Mouse (Mus musculus): Measurements from ENCODE around the gene Slc16a8.

Gene Slc16a8

DNA sequence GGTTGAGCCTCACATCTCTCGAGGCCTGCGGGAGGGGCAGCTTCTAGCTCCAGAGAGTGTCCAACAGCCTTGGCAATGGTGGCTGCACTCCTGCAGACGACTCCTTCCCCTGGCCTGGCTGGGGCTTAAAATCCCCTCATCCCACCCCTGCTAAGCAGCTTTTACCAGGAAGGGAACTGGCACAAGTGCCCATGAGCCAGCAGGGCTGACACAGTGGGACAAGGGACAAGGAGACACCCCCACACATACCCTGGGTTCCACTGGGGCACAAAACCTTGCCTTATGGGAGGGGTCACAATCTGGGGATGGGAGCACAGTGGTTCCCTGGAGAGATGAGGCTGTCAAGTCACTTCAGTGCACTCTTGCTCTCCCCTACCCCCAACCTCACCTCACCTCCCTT lies at the start of gene Slc16a8:
TSS of gene Slc16a8 (minus strand) at position 101 of the 400 bp plus-strand sequence.
- DNase-seq (ENCODE audit: low spot score in 2 of 2): no peak

DNA sequence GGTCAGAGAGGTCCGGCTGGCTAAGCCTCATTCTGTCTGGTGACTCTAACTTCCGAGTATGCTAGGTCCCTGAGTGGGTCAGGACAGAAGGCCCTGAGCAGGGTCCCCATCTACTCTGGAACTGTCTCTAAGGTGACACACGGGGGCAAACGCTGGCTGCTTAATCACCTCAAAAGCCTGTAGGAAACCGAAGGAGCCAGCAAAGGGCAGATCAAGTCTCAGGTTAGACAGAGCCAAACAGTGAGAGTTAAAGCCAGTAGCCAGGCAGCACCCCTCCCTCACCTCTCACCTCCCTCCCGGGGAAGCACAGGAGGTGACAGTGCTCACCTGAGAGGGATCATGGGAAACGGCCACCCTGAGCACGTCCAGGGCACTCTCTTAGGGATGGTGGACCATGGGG lies 49.2 kb upstream of the Slc16a8 start:
- DNase-seq (ENCODE audit: low spot score in 2 of 2): no peak

DNA sequence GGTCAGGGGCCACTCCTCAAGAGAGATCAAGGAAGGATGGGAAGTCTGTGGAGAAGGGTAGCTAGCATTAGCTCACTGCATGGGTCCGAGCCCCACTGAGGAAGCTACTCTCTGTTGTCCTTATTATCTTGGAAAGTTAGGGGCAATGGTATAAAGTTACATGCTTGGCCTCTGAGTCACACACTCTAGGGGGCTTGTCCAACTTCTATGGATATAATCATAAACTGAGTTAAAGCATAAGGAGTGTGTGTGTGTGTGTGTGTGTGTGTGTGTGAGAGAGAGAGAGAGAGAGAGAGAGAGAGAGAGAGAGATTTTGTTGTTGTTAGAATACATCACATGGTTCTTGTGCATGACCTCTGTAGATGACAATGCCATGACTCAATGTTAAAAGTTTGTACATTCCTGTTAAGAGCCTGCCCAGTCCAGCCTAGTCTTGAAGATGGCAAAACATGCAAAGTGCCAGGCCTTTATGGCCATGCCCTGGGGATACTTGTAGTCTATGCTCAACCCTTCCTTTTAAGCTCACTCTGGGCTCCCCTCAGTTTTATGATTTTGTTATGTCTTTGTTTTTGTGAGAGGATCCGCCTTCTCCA lies 45.1 kb upstream of the Slc16a8 start:
- DNase-seq (ENCODE audit: low spot score in 2 of 2): peak in 1 of 2 experiments; percentile 48

DNA sequence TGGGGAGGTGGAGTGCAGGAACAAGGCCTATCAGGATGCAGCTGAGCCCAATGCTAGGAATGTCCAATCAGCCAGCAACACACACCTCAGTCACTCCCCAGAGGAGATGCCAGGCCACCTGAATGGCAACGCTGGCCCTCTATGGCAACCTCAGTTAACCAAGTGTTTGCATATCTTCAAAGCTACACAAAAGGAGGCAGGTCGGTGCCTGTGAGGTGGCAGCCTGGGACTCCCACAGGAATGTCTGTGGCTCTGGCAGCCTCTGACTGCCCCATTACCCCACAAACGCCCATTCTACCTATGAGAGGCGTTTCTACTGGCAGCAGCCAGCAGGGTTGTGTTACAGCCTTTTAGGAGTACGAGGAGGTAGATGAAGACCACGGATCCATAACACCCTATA lies 44.0 kb upstream of the Slc16a8 start:
- peak; percentile 57 to 64 for DNase-seq (ENCODE audit: low spot score in 2 of 2)

DNA sequence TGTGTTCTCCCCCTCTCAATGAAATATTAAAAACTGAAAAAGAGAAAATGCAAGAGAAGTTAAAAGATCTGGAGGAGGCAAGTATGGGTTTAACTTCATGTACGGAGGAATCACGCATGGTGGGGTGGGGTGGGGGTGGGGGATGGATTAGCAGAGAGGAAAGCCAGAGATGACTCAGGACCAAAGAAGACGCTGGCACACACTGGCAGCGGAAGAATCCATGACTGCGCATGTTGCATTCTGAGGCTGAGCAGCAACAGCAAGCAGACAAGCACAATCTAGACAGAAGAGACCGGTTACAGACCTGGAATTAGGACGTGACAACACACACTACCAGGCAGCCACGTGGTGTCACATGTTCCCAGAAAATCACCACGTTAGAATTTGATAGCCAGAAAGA lies 38.2 kb upstream of the Slc16a8 start:
- no peak for DNase-seq (ENCODE audit: low spot score in 2 of 2)

DNA sequence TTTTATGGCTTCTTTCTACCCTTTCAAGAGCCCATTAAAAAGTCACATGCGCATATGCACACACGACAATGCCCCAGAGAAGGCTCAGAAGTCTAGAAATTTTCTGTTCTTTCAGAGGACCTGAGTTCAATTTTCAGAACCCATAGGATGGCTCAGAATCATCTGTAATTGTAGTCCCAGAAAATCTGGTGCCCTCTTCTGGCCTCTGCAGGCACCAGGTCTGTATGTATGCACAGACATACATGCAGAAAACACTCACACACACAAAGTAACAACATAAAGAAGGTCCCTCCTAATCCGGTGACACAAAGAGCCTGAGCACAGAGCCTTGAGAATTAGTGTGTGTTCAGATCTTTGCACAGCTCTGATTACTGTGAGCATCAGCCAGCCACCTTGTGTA lies 35.8 kb upstream of the Slc16a8 start:
- no peak for DNase-seq (ENCODE audit: low spot score in 2 of 2)

DNA sequence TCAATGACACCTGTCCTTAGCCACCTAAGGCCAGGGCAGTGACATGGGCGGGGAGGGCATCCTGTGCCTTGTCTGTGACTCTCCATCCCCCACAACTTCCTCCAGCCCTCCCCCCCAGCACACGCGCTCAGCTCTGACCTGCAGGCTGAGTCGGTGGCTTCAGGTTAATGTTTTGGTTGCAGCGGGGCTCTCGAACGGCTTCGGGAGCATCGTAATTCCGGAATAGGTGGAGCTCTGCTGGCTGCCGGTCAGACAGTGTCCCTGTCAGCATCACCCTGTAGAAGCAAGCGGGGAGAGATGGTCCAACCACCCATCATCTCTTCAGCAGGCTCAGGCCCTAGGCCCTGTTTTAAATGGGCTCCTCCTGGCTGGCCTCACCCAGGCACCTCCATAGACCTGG lies 34.9 kb upstream of the Slc16a8 start:
- DNase-seq (ENCODE audit: low spot score in 2 of 2): no peak

- no peak for DNase-seq (ENCODE audit: low spot score in 2 of 2)
Measured at GRCm38 (mm10) chr15:79288387-79288786, 33.8 kb upstream of the Slc16a8 start.

DNA sequence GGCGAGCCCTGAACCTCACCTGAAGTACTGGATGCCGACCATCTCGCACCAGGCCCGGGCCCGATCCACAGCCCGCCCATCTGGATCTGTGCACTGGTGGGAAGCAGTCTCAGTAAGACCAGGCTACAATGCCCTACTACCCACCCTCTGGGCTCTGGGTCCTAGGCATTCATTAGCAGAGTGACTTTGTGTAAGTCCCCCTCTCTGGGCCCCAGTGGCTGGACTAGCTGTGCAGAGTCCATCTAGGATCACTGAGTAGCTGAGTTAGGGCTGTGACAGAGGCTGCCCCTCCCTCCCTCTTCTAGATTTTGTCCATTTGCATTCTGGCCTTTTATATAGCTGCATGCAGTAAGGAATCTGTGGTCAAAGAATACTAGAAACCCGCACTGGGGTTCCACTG lies 32.5 kb upstream of the Slc16a8 start:
- DNase-seq (ENCODE audit: low spot score in 2 of 2): no peak

- DNase-seq (ENCODE audit: low spot score in 2 of 2): no peak
Measured at GRCm38 (mm10) chr15:79286141-79286540, 31.6 kb upstream of the Slc16a8 start.

DNA sequence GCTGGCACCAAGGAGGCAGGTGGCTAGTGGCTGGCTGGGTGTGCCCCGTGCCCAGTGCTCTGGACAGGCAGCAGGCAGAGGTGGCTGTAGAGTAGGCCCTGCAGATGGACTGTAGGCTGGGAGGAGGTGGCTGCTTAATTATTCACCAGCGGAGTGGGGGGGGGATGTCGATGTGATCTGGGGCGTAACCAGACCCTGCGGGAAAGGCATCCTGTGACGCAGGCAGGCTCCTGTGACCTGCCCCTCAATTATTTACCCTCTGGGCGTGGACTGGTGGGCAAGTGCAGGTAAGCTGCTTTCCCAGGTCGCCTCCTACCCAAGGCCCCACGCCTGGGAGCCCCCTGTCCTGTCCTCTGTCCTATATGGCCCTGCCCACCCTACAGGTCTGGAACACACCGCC lies 30.8 kb upstream of the Slc16a8 start, which contains the start of gene Baiap2l2:
TSS of gene Baiap2l2 (minus strand) at position 139 of the 400 bp plus-strand sequence.
- DNase-seq (ENCODE audit: low spot score in 2 of 2): no peak

DNA sequence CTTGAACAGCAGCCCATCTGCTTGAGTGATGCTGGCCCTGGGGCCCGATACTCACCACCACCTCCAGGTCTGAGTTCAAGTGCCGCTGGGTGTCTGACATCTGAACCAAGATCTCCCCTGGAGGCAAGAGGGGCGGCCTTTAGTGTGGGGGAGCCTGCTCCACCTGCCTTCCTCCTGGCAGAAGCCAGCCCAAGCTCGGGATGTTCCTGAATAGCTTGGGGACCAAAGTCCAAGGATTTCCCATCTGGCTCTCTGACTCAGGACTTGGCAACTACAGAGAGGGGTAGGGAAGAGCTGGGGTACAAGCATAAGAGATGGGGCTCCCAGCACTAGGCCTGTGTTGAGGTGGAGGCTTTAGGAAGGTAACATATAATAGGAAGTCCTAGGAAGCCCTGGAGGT lies 28.8 kb upstream of the Slc16a8 start:
- no peak for DNase-seq (ENCODE audit: low spot score in 2 of 2)

DNA sequence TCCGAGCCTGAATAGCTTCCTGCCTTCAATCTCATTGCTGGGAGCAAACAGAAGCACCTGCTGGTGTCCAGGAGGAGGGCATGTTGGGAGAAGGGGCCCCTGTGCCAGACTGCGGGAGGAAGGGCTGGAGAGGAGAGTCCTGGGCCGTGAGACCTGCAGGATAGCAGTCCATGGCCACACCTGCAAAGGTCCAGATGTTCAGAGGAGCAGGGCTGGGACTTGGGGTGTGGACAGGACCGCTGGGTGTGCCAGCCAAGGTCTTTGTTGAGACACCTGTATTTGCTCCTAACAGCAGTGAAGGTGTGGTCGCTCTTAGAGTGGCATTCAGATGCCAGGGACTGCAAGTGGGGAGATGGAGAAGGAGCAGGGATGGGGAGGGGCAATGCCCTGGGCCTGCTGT lies 27.9 kb upstream of the Slc16a8 start:
- no peak for DNase-seq (ENCODE audit: low spot score in 2 of 2)

DNA sequence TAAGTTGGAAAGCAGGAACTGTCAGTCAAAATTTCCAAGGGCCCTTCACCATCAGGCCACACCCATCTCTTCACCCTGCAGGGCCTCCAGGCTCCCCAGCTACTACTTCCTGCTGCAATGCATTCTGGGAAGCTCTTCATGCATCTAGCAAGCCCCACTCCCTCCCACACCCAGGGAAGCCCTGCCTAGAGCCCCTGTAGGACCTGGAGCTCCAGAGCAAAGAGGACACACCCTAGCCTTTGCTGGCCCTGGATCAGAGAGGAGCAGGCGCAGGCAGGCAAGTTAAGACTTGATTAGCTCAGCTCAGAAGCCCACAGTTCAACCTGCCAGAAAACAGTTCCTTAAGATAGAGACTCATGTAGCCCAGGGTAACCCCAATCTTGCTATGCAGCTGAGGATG lies 26.8 kb upstream of the Slc16a8 start:
- DNase-seq (ENCODE audit: low spot score in 2 of 2): peak in 1 of 2 experiments; percentile 33

GRCm38 (mm10) chr15:79280850-79281249 lies 26.3 kb upstream of the Slc16a8 start:
- DNase-seq (ENCODE audit: low spot score in 2 of 2): no peak

- no peak for DNase-seq (ENCODE audit: low spot score in 2 of 2)
Measured at GRCm38 (mm10) chr15:79280209-79280608, 25.6 kb upstream of the Slc16a8 start.

DNA sequence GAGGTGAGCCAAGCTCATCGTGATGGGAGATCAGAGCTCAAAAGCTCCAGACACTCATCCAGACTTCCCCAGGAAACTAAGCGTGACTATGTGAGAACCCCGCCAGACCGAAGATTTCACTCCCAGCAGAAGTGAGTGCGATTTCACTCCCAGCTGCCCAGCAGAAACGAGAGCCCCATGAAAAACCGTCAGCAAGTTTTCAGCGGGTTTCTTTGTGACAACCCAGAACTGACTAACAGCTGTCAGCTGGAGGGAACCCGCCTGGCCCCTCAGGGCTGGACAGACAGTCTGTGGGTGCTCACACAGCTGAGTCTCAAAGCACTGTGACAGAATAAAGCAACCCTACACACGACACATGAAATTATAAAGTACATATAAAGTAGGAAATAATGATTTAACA lies 23.2 kb upstream of the Slc16a8 start:
- no peak for DNase-seq (ENCODE audit: low spot score in 2 of 2)

- no peak for DNase-seq (ENCODE audit: low spot score in 2 of 2)
Measured at GRCm38 (mm10) chr15:79273020-79273419, 18.5 kb upstream of the Slc16a8 start.

DNA sequence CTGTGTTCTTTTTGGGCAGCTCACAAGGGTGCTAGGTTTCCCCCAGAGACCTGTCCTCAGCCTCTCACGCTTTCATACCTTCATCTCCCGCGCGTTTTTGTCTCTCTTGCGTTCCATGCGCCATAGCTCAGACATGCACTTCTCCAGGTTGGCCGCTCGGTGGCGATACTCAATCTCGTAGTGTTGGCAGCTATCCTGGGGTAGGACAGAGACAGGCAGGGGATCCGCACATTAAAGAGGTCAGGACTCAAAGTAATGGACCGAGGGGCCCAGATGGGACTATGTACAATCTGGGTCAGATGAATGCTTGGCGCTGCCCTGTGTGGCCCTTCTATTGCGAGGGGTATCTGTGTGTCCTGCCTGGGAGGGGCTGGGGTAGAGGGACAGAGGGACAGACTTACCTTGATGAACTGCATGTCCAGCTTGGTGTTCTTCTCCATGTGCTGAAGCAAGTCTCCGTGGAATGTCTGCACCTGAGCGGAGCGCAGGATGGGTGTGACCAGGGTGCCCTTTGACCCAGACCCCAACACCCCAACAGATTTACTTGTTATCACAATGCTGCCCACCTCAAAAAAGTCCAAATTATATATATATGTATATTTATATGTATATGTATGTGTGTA lies 16.7 kb upstream of the Slc16a8 start:
- DNase-seq (ENCODE audit: low spot score in 2 of 2): peak in 1 of 2 experiments; percentile 44

- DNase-seq (ENCODE audit: low spot score in 2 of 2): peak; percentile 65 to 84
Measured at GRCm38 (mm10) chr15:79270317-79271123, 16.0 kb upstream of the Slc16a8 start.

DNA sequence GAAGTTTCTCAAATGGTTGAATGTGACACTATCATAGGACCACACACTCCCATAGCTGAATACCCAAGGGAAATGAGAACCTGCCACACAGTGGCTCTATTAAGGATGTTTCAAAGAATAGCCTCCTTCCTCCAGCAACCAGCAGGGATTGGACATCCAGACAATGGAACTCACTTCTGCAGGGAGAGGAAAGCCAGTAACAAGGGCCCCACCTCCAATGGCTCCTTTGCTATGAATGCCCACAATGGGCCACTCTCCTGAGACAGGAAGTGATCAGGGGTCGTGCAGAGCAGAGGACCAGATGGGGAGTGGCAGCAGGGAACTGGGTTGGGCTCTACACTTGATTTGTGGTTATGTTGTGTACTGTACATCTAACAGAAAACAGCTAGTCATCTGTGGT lies 14.0 kb upstream of the Slc16a8 start:
- no peak for DNase-seq (ENCODE audit: low spot score in 2 of 2)

DNA sequence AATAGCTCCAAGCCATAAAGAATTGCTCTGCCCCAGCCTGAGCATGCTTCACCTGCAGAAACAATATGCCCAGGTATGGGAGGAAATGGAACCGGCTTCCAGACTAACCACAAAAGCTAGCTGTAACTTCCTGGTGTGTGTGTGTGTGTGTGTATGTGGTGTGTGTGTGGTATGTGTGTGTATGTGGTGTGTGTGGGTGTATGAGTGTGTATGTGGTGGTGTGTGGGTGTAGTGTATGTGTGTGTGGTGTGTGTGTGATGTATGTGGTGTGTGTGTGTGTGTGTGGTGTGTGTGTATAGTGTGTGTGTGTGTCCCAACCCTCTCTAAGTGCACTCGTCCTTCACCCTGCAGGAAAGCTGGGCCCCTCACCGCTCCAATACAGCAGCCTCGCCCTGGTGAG lies 10.8 kb upstream of the Slc16a8 start:
- no peak for DNase-seq (ENCODE audit: low spot score in 2 of 2)

DNA sequence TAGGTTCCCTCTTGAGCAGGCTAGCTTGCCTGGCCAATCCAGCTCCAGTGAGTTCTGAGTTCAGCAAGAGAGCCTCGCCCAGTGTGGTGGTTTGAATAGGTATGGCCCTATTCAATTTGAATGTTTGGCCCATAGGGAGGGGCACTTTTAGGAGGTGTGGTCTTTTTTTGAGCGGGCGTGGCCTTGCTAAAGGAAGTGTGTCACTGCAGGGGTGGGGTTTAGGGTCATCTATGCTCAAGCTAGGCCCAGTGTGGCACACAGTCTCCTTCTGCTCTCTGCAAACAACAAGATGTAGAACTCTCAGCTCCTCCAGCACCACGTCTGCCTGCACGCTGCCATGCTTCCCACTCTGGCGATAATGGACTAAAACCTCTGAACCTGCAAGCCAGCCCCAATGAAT lies 9.2 kb upstream of the Slc16a8 start:
- DNase-seq (ENCODE audit: low spot score in 2 of 2): no peak
